Mouse (Mus musculus): ENCODE results near the gene Olfr305. TPM values are rescaled to one million over a fixed set of nuclear protein-coding genes. Genes with fewer than 3 reads are reported as not detected.

The Olfr305 gene
- total and polyA plus RNA-seq, 3 experiments = not detected

DNA sequence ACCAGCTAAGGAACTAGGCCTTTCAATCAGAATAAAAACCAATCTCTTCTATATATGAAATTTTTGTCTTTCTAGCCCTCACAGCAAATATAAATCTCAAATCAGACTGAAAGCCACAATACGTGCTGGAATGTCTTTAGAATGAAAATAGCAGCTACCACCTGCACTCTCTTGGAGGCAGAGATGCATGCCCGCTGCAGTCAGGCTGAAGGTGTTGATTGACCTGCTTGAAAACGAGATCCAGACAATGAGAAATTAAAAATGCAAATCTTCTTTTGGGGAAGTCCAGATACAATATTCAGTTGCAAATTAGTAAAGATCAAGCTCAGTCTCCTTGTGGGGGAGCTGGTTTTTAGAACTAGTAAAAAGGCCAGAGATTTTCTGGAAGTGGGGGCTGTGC lies 22.5 kb downstream of the Olfr305 start:
- no peak for DNase-seq
- H3K36me3 ChIP-seq (ENCODE audit: control insufficient read depth, insufficient read depth, low read length) = no peaks in the 10 kb centered on the region
- no peak overlapping the region for H3K9ac ChIP-seq (ENCODE audit: low read depth, low read length)
- H3K79me2 ChIP-seq (replicated peaks; ENCODE audit: control insufficient read depth, insufficient read depth, low read length) = no peaks in the 10 kb centered on the region
- 42% methylated on average over 3 of the region's 3 CpGs for WGBS
- no peaks in the 10 kb centered on the region for H3K27me3 ChIP-seq (ENCODE audit: control insufficient read depth, insufficient read depth, low read length)
- TF ChIP-seq CTCF (IDR thresholded peaks at IDR 0.05) (no peak), EP300 (IDR thresholded peaks at IDR 0.05; ENCODE audit: insufficient read depth, low read depth, low read length) (no peak), POLR2A (IDR thresholded peaks at IDR 0.05; ENCODE audit: insufficient read depth, low read depth, low read length) (no peak)
- no peak overlapping the region for H3K27ac ChIP-seq
- intact Hi-C loops (cut with DNase I) = no loop called here
- H3K4me1 ChIP-seq (ENCODE audit: control insufficient read depth, insufficient read depth, low read length) = no peaks in the 10 kb centered on the region
- H3K4me3 ChIP-seq = no peak overlapping the region

DNA sequence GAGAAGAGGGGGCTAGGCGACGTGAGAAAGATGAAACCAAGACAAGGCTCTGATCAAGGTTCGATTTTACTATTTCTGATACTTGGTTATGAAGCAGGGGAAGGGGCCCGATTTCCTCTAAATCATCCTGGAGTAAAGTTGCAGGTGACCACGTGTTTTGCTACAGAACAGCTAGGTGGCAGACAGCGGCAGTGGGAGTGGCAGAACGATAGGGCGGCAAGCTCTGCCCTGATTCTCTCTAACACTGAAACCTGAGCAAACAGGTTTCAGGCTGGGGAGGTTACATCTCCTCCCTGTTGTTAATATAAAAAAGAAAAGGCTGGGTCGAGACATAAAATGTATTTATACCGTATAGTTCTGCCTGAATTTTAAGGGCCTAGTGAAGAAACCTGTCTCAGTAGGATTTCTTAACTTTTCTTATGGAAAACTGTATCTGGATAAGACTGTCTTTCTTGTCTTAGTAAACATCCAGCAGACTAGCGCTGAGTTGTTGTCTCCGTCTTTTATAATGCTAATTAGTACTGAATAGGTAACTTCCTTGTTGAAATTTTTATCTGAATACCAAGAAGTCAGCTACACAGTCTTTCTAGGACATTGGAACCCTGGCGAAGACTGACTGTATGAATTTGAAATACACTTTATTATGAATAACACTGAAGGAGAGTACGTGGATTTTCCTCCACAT lies 23.7 kb downstream of the Olfr305 start:
- no peak overlapping the region for H3K4me3 ChIP-seq
- no peak for DNase-seq
- no peaks in the 10 kb centered on the region for H3K4me1 ChIP-seq (ENCODE audit: control insufficient read depth, insufficient read depth, low read length)
- intact Hi-C loops (cut with DNase I) = no loop called here
- no peak overlapping the region for H3K9ac ChIP-seq (ENCODE audit: low read depth, low read length)
- no peak overlapping the region for H3K27ac ChIP-seq
- H3K27me3 ChIP-seq (ENCODE audit: control insufficient read depth, insufficient read depth, low read length) = no peaks in the 10 kb centered on the region
- H3K79me2 ChIP-seq (replicated peaks; ENCODE audit: control insufficient read depth, insufficient read depth, low read length) = no peaks in the 10 kb centered on the region
- TF ChIP-seq CTCF (IDR thresholded peaks at IDR 0.05) = no peak
- no peak for TF ChIP-seq POLR2A (IDR thresholded peaks at IDR 0.05; ENCODE audit: insufficient read depth, low read depth, low read length)
- TF ChIP-seq EP300 (IDR thresholded peaks at IDR 0.05; ENCODE audit: insufficient read depth, low read depth, low read length) = no peak
- 65% methylated on average over 14 of the region's 14 CpGs for WGBS
- H3K36me3 ChIP-seq (ENCODE audit: control insufficient read depth, insufficient read depth, low read length) = no peaks in the 10 kb centered on the region

GRCm38 (mm10) chr7:86337486-86337885 lies 29.2 kb downstream of the Olfr305 start, which contains the start of gene Olfr307:
Gene Olfr307 (minus strand): TSS chr7:86337586.
- 53% methylated on average over 1 of the region's 1 CpGs for WGBS
- Histone ChIP-seq H3K27me3 (ENCODE audit: control insufficient read depth, insufficient read depth, low read length) (no peaks in the 10 kb centered on the region), H3K4me3 (no peak within 1 kb of the TSS), H3K4me1 (ENCODE audit: control insufficient read depth, insufficient read depth, low read length) (no peaks in the 10 kb centered on the region), H3K27ac (no peak within 1 kb of the TSS), H3K79me2 (replicated peaks; ENCODE audit: control insufficient read depth, insufficient read depth, low read length) (no peaks in the 10 kb centered on the region), H3K9ac (ENCODE audit: low read depth, low read length) (no peak within 1 kb of the TSS), H3K36me3 (ENCODE audit: control insufficient read depth, insufficient read depth, low read length) (no peaks in the 10 kb centered on the region)
- TF ChIP-seq EP300 (IDR thresholded peaks at IDR 0.05; ENCODE audit: insufficient read depth, low read depth, low read length) = no peak
- no peak for TF ChIP-seq CTCF (IDR thresholded peaks at IDR 0.05)
- no peak for TF ChIP-seq POLR2A (IDR thresholded peaks at IDR 0.05; ENCODE audit: insufficient read depth, low read depth, low read length)
- DNase-seq = no peak
- intact Hi-C loops (cut with DNase I) = no loop called here

DNA sequence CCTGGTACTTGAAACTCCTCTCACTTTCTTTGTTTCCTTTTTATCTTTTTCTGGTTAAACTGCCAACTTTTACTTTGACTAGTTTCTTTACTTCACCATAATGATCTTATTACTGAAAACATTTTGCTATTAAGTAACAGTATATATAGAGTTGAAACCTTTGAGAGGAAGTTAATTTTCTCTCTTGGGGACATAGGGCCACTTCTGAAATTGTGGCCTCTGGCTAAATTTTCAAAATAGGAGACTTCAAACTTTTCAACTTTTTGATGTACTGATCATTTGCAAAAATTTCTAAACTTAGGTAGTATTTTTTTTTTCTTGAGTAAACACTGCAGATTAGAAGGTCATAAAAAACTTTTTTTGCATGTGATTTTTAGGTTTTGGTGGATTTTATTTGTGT lies 41.2 kb downstream of the Olfr305 start, which contains the start of gene Olfr308:
Gene Olfr308 (minus strand): TSS at position 101 of the 400 bp plus-strand sequence.
- Histone ChIP-seq H3K4me1 (ENCODE audit: control insufficient read depth, insufficient read depth, low read length) (no peaks in the 10 kb centered on the region), H3K27me3 (ENCODE audit: control insufficient read depth, insufficient read depth, low read length) (no peaks in the 10 kb centered on the region), H3K27ac (no peak within 1 kb of the TSS), H3K36me3 (ENCODE audit: control insufficient read depth, insufficient read depth, low read length) (no peaks in the 10 kb centered on the region), H3K79me2 (replicated peaks; ENCODE audit: control insufficient read depth, insufficient read depth, low read length) (no peaks in the 10 kb centered on the region), H3K9ac (ENCODE audit: low read depth, low read length) (no peak within 1 kb of the TSS), H3K4me3 (no peak within 1 kb of the TSS)
- TF ChIP-seq EP300 (IDR thresholded peaks at IDR 0.05; ENCODE audit: insufficient read depth, low read depth, low read length) (no peak), CTCF (IDR thresholded peaks at IDR 0.05) (no peak), POLR2A (IDR thresholded peaks at IDR 0.05; ENCODE audit: insufficient read depth, low read depth, low read length) (no peak)
- intact Hi-C loops (cut with DNase I) = no loop called here
- DNase-seq = no peak

DNA sequence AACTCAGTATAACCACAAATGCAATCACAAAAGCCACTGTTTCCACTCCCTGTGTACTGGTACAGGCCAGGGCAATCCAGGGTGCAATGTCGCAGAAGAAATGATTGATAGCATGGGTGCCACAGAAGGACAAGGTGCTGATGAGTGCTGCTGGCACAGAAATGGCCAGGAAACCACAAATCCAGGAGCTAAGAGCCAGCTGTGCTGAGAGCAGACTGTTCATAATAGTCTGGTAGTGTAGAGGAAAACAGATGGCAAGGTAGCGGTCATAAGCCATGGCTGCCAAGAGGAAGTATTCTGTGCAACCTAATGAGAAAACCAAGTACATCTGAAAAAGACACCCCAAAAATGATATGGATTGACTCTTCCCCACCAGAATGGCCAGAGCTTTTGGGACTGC lies 45.4 kb downstream of the Olfr305 start:
- no peaks in the 10 kb centered on the region for H3K27me3 ChIP-seq (ENCODE audit: control insufficient read depth, insufficient read depth, low read length)
- no peak for DNase-seq
- H3K9ac ChIP-seq (ENCODE audit: low read depth, low read length) = no peak overlapping the region
- no peak for TF ChIP-seq POLR2A (IDR thresholded peaks at IDR 0.05; ENCODE audit: insufficient read depth, low read depth, low read length)
- TF ChIP-seq EP300 (IDR thresholded peaks at IDR 0.05; ENCODE audit: insufficient read depth, low read depth, low read length) = no peak
- TF ChIP-seq CTCF (IDR thresholded peaks at IDR 0.05) = no peak
- no peaks in the 10 kb centered on the region for H3K4me1 ChIP-seq (ENCODE audit: control insufficient read depth, insufficient read depth, low read length)
- no peak overlapping the region for H3K4me3 ChIP-seq
- H3K79me2 ChIP-seq (replicated peaks; ENCODE audit: control insufficient read depth, insufficient read depth, low read length) = no peaks in the 10 kb centered on the region
- no peak overlapping the region for H3K27ac ChIP-seq
- no peaks in the 10 kb centered on the region for H3K36me3 ChIP-seq (ENCODE audit: control insufficient read depth, insufficient read depth, low read length)
- intact Hi-C loops (cut with DNase I) = no loop called here
- 76% methylated on average over 2 of the region's 2 CpGs for WGBS

- Histone ChIP-seq H3K4me1 (ENCODE audit: control insufficient read depth, insufficient read depth, low read length) (no peaks in the 10 kb centered on the region), H3K36me3 (ENCODE audit: control insufficient read depth, insufficient read depth, low read length) (no peaks in the 10 kb centered on the region), H3K27me3 (ENCODE audit: control insufficient read depth, insufficient read depth, low read length) (no peaks in the 10 kb centered on the region), H3K27ac (no peak within 1 kb of the TSS), H3K4me3 (no peak within 1 kb of the TSS), H3K79me2 (replicated peaks; ENCODE audit: control insufficient read depth, insufficient read depth, low read length) (no peaks in the 10 kb centered on the region), H3K9ac (ENCODE audit: low read depth, low read length) (no peak within 1 kb of the TSS)
- intact Hi-C loops (cut with DNase I) = no loop called here
- TF ChIP-seq CTCF (IDR thresholded peaks at IDR 0.05) (no peak), EP300 (IDR thresholded peaks at IDR 0.05; ENCODE audit: insufficient read depth, low read depth, low read length) (no peak), POLR2A (IDR thresholded peaks at IDR 0.05; ENCODE audit: insufficient read depth, low read depth, low read length) (no peak)
- WGBS = 52% methylated on average over 2 of the region's 2 CpGs
- DNase-seq = no peak
Measured at GRCm38 (mm10) chr7:86313608-86314007, 53.1 kb downstream of the Olfr305 start, which contains the start of gene Olfr309. Gene Olfr309 (minus strand): TSS chr7:86313708.

Other genes starting within 250 kb of the Olfr305 start
- not detected for gene Vmn2r75, start 195.2 kb downstream of the Olfr305 start, total RNA-seq (2021)
- not detected in 2 replicates for gene Vmn2r75, start 195.2 kb downstream of the Olfr305 start, polyA plus RNA-seq (2012; rRNA removed)
- not detected for gene Vmn2r76, start 120.6 kb downstream of the Olfr305 start, total RNA-seq (2021)
- not detected in 2 replicates for gene Vmn2r76, start 120.6 kb downstream of the Olfr305 start, polyA plus RNA-seq (2012; rRNA removed)
- not detected for gene Olfr310, start 89.8 kb downstream of the Olfr305 start, total RNA-seq (2021)
- gene Olfr310, start 89.8 kb downstream of the Olfr305 start, polyA plus RNA-seq (2012; rRNA removed) = not detected in 2 replicates
- not detected for gene Olfr309, start 53.2 kb downstream of the Olfr305 start, total RNA-seq (2021)
- gene Olfr309, start 53.2 kb downstream of the Olfr305 start, polyA plus RNA-seq (2012; rRNA removed) = not detected in 2 replicates
- gene Olfr308, start 41.3 kb downstream of the Olfr305 start, total RNA-seq (2021) = not detected
- gene Olfr308, start 41.3 kb downstream of the Olfr305 start, polyA plus RNA-seq (2012; rRNA removed) = not detected in 2 replicates
- not detected for gene Olfr307, start 29.3 kb downstream of the Olfr305 start, total RNA-seq (2021)
- gene Olfr307, start 29.3 kb downstream of the Olfr305 start, polyA plus RNA-seq (2012; rRNA removed) = not detected in 2 replicates
- not detected for gene Olfr304, start 19.7 kb upstream of the Olfr305 start, total RNA-seq (2021)
- gene Olfr304, start 19.7 kb upstream of the Olfr305 start, polyA plus RNA-seq (2012; rRNA removed) = not detected in 2 replicates
- not detected for gene Olfr303, start 30.9 kb upstream of the Olfr305 start, total RNA-seq (2021)
- not detected in 2 replicates for gene Olfr303, start 30.9 kb upstream of the Olfr305 start, polyA plus RNA-seq (2012; rRNA removed)
- not detected for gene Olfr301, start 36.9 kb upstream of the Olfr305 start, total RNA-seq (2021)
- not detected in 2 replicates for gene Olfr301, start 36.9 kb upstream of the Olfr305 start, polyA plus RNA-seq (2012; rRNA removed)
- gene Olfr299, start 93.0 kb upstream of the Olfr305 start, total RNA-seq (2021) = not detected
- not detected in 2 replicates for gene Olfr299, start 93.0 kb upstream of the Olfr305 start, polyA plus RNA-seq (2012; rRNA removed)
- gene Olfr298, start 125.6 kb upstream of the Olfr305 start, total RNA-seq (2021) = not detected
- not detected in 2 replicates for gene Olfr298, start 125.6 kb upstream of the Olfr305 start, polyA plus RNA-seq (2012; rRNA removed)
- gene Olfr297, start 153.0 kb upstream of the Olfr305 start, total RNA-seq (2021) = not detected
- not detected in 2 replicates for gene Olfr297, start 153.0 kb upstream of the Olfr305 start, polyA plus RNA-seq (2012; rRNA removed)
- not detected for gene Olfr295, start 216.9 kb upstream of the Olfr305 start, total RNA-seq (2021)
- not detected in 2 replicates for gene Olfr295, start 216.9 kb upstream of the Olfr305 start, polyA plus RNA-seq (2012; rRNA removed)
- not detected for gene Olfr294, start 249.7 kb upstream of the Olfr305 start, total RNA-seq (2021)
- gene Olfr294, start 249.7 kb upstream of the Olfr305 start, polyA plus RNA-seq (2012; rRNA removed) = not detected in 2 replicates

Measured in heart, adult 2 months (tissue).